Mouse (Mus musculus) G1E (cell line): ENCODE results near the gene 1700030J22Rik. TPM values are rescaled to one million over a fixed set of nuclear protein-coding genes. Genes with fewer than 3 reads are reported as not detected.

Source experiments
- ATAC-seq: 2 replicates; pipeline ENCODE4 v1.8.0; 2016; ENCODE audit warnings: mild to moderate bottlenecking; ENCODE audit not compliant: insufficient number of reproducible peaks, poor library complexity, low FRiP score, severe bottlenecking; ENCODE audit errors: extremely low read depth
- DNase-seq: peaks from one replicate; pipeline ENCODE4 v3.0.0; 2012; ENCODE audit warnings: low spot score
- H3K27me3 ChIP-seq: 2 replicates; pipeline ENCODE4 v1.6.1; 2012; ENCODE audit warnings: mild to moderate bottlenecking, low read length, inconsistent platforms; ENCODE audit not compliant: insufficient read depth
- H3K36me3 ChIP-seq: replicated peaks from 2 replicates; pipeline ENCODE3; 2012; ENCODE audit warnings: mild to moderate bottlenecking, inconsistent platforms
- H3K4me1 ChIP-seq: 2 replicates; pipeline ENCODE4 v1.6.1; 2012; ENCODE audit warnings: low read depth, low read length, inconsistent platforms, mixed read lengths; ENCODE audit not compliant: insufficient read depth
- H3K4me3 ChIP-seq: 2 replicates; pipeline ENCODE4 v1.5.1; 2012; ENCODE audit warnings: low read depth, mild to moderate bottlenecking, inconsistent platforms, low read length, moderate library complexity, mixed read lengths
- H3K9me3 ChIP-seq: replicated peaks from 2 replicates; pipeline ENCODE4 v1.6.1; 2012; ENCODE audit warnings: inconsistent platforms
- CTCF ChIP-seq: IDR thresholded peaks from 2 replicates; pipeline ENCODE4 v1.5.1; 2012; ENCODE audit warnings: low read depth, low read length, inconsistent platforms, mixed read lengths
- GATA1 ChIP-seq: IDR thresholded peaks from 2 replicates; pipeline ENCODE4 v1.6.1; 2012; ENCODE audit warnings: borderline replicate concordance, low read length, inconsistent platforms, mixed read lengths
- GATA2 ChIP-seq: IDR thresholded peaks from 2 replicates; pipeline ENCODE4 v1.6.1; 2012; ENCODE audit warnings: low read depth, low read length, inconsistent platforms, borderline replicate concordance
- POLR2AphosphoS5 ChIP-seq: IDR thresholded peaks from 2 replicates; pipeline ENCODE4 v1.6.1; 2012; ENCODE audit warnings: low read depth, low read length, inconsistent platforms; ENCODE audit not compliant: insufficient replicate concordance
- TAL1 ChIP-seq: conservative IDR thresholded peaks from 2 replicates; pipeline ENCODE4 v1.6.1; 2012; ENCODE audit warnings: low read depth, low read length, inconsistent platforms, mixed read lengths
- polyA plus RNA-seq: library from polyadenylated mRNA; stranded (reverse); fragments of >175 nt; gene quantifications from 2 replicates; pipeline ENCODE4 v1.2.3, GENCODE M21; 2012
- total RNA-seq, 2 experiments: library from RNA; stranded (forward) in 1 of 2; stranded (reverse) in 1 of 2; fragments of 200-1000 nt in 1 of 2; fragments of >200 nt in 1 of 2; fragmentation: Nextera tagmentation in 1 of 2; gene quantifications; 2 replicates each; pipeline ENCODE4 v1.2.3; 2014 to 2017

The 1700030J22Rik gene
- 0.24 and 1.1 TPM in 2 replicates for total RNA-seq (2014; fragmentation: Nextera tagmentation)
- total RNA-seq (2017) = 0.44 and 0.52 TPM in 2 replicates
- polyA plus RNA-seq = 1.6 and 1.7 TPM in 2 replicates

GRCm38 (mm10) chr8:116978631-116979256, at the start of gene 1700030J22Rik:
TSS of gene 1700030J22Rik (minus strand) at chr8:116978959.
- peaks cover 24% of the 10 kb centered on the region for H3K36me3 ChIP-seq
- peaks cover 9% of the 10 kb centered on the region for H3K27me3 ChIP-seq
- peak; percentile 92 for DNase-seq
- TF ChIP-seq GATA2 (no peak), CTCF (no peak), GATA1 (no peak), TAL1 (no peak), POLR2AphosphoS5 (no peak)
- peak; percentile 95 for ATAC-seq
- H3K4me1 ChIP-seq = peaks cover 25% of the 10 kb centered on the region
- peak within 1 kb of the TSS; percentile 82 for H3K4me3 ChIP-seq
- no peaks in the 10 kb centered on the region for H3K9me3 ChIP-seq

- Histone ChIP-seq H3K4me1 (no peaks in the 10 kb centered on the region), H3K27me3 (peaks cover 4% of the 10 kb centered on the region; the same call in 1 of the 2 replicates), H3K36me3 (no peaks in the 10 kb centered on the region), H3K4me3 (no peak overlapping the region), H3K9me3 (peaks cover 10% of the 10 kb centered on the region)
- DNase-seq (no peak), ATAC-seq (no peak)
- TF ChIP-seq TAL1 (no peak), POLR2AphosphoS5 (no peak), GATA2 (no peak), GATA1 (no peak), CTCF (no peak)
Measured at GRCm38 (mm10) chr8:117027601-117028000, 48.8 kb upstream of the 1700030J22Rik start.

DNA sequence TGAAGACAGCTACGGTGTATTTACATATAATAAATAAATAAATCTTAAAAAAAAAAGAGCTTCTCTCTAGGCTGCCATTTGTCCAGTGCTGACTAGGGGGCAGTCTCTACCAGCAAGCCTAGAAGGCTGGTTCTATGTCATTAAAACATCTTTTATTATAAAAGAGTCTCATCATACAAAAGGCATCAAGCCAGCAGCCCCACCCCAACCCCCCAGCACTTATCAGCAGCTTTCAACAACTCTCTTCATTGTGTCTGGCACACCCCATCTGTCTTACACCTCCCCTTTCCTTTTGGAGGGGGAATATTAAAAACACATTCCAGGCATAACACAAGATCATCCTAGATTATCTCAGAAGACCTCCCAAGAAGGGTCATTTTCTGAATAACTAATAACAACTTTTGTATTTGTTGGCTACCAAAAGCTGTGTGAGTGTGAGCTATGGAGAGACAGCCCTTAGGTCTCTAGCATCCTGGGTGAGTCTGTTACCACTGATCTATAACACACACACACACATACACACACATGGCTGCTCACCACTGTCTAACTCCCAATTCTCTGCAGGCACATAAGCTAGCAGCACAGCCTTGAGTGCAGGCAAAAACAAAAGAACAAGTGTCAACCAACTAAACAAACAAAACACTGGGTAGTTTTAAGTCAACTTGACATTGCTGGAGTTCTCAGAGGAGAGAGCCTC, 43.7 kb upstream of the 1700030J22Rik start:
- Histone ChIP-seq H3K4me3 (no peak overlapping the region), H3K9me3 (peaks cover 5% of the 10 kb centered on the region; the same call in 1 of the 2 replicates), H3K27me3 (peaks cover 4% of the 10 kb centered on the region; the same call in 1 of the 2 replicates), H3K36me3 (no peaks in the 10 kb centered on the region), H3K4me1 (no peaks in the 10 kb centered on the region)
- no peak for DNase-seq
- no peak for ATAC-seq
- TF ChIP-seq TAL1 (no peak), GATA2 (no peak), CTCF (no peak), GATA1 (no peak), POLR2AphosphoS5 (no peak)

GRCm38 (mm10) chr8:117019323-117020275, 40.8 kb upstream of the 1700030J22Rik start:
- Histone ChIP-seq H3K9me3 (peaks cover 5% of the 10 kb centered on the region; the same call in 1 of the 2 replicates), H3K4me3 (no peak overlapping the region), H3K27me3 (peaks cover 4% of the 10 kb centered on the region; the same call in 1 of the 2 replicates), H3K36me3 (no peaks in the 10 kb centered on the region), H3K4me1 (no peaks in the 10 kb centered on the region)
- no peak for ATAC-seq
- TF ChIP-seq GATA1 = no peak
- no peak for TF ChIP-seq GATA2
- TF ChIP-seq POLR2AphosphoS5 = no peak
- TF ChIP-seq CTCF = no peak
- no peak for TF ChIP-seq TAL1
- DNase-seq = no peak

DNA sequence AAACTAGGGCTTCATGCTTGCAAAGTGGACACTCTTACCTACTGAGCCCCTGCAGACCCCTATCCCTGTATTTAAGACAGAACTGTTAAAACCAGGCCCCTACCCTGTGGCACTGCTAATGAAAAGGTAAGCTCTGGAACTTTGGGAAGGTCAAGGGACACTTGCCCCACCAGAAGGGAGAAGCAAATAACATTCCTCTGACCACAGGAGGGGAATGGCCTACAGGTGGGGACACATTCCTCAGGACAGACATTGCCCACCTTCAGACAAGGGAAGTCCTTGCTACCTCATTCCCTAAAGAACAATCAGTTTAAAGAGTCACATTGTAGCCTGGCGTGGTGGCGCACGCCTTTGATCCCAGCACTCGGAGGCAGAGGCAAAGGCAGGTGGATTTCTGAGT, 39.1 kb upstream of the 1700030J22Rik start:
- H3K9me3 ChIP-seq = 0 out of 2 replicates have a peak, but pooled peaks cover 5% of the 10 kb centered on the region
- no peaks in the 10 kb centered on the region for H3K4me1 ChIP-seq
- no peaks in the 10 kb centered on the region for H3K36me3 ChIP-seq
- ATAC-seq (no peak), DNase-seq (no peak)
- H3K4me3 ChIP-seq = no peak overlapping the region
- TF ChIP-seq GATA2 (no peak), GATA1 (no peak), CTCF (no peak), POLR2AphosphoS5 (no peak), TAL1 (no peak)
- no peaks in the 10 kb centered on the region; the same call in 1 of the 2 replicates for H3K27me3 ChIP-seq
